Mouse (Mus musculus): Measurements from ENCODE around the gene Ucn2.

DNA sequence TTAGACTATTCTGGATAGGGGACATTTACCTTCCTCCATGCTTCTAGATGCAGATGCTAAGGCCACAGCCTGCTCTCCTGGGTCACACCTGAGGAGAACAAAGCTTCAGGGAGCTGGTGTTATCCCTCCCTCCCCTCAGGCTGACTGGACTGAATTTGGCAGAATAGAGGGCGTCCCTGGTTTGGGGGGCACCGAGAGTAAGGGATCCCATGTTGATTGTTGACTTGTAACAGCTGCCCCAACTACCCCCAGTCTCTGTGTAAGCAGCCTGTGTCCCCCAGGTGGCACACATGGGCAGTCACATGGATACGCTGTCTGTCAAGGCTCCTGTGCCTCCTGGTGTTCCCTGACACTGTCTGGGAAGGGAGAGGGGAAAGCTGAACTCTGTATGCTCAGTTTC is 42.6 kb downstream of the Ucn2 start:
- TF ChIP-seq CTCF (IDR thresholded peaks at IDR 0.05; ENCODE audit: control insufficient read depth, insufficient read depth, insufficient read length) (no peak), MAX (IDR thresholded peaks at IDR 0.05) (no peak), MYOD1 (IDR thresholded peaks at IDR 0.05; ENCODE audit: control insufficient read depth, insufficient read length, low read depth) (no peak), CEBPB (IDR thresholded peaks at IDR 0.05; ENCODE audit: low read depth) (no peak)
